Mouse (Mus musculus) embryonic facial prominence, embryonic 12.5 days (tissue): ENCODE data around the gene Megf11. TPM values are rescaled to one million over a fixed set of nuclear protein-coding genes. Genes with fewer than 3 reads are reported as not detected.
"Not testable (repeated sequence)": the region's sequence is repeated elsewhere in the genome, so short reads cannot be mapped to it uniquely, and the experiment has no call there.

ENCODE experiments used
- ATAC-seq: fragments of 200-750 bp; cut with Nextera tagmentation; 2 replicates; pipeline ENCODE4 v1.8.0; 2017; ENCODE audit not compliant: insufficient number of reproducible peaks, insufficient read depth, low FRiP score, low TSS enrichment
- H3K27ac ChIP-seq: fragments of 300-500 bp; sonication (generic); 2 replicates; pipeline ENCODE4 v1.5.1; 2016; ENCODE audit warnings: mild to moderate bottlenecking
- H3K27me3 ChIP-seq: fragments of 300-500 bp; sonication (generic); 2 replicates; pipeline ENCODE4 v1.6.1; 2016; ENCODE audit warnings: mild to moderate bottlenecking, moderate library complexity
- H3K36me3 ChIP-seq: fragments of 300-500 bp; sonication (generic); 2 replicates; pipeline ENCODE4 v1.6.1; 2016; ENCODE audit warnings: mild to moderate bottlenecking
- H3K4me1 ChIP-seq: fragments of 300-500 bp; sonication (generic); 2 replicates; pipeline ENCODE4 v1.6.1; 2016
- H3K4me2 ChIP-seq: fragments of 300-500 bp; sonication (generic); replicated peaks from 2 replicates; pipeline ENCODE4 v1.6.1; 2016; ENCODE audit warnings: mild to moderate bottlenecking, moderate library complexity
- H3K4me3 ChIP-seq: fragments of 300-500 bp; sonication (generic); 2 replicates; pipeline ENCODE4 v1.5.1; 2016; ENCODE audit warnings: mild to moderate bottlenecking
- H3K9ac ChIP-seq: fragments of 300-500 bp; sonication (generic); 2 replicates; pipeline ENCODE4 v1.6.1; 2016; ENCODE audit warnings: mild to moderate bottlenecking, moderate library complexity
- H3K9me3 ChIP-seq: fragments of 300-500 bp; sonication (generic); 2 replicates; pipeline ENCODE4 v1.6.1; 2016; ENCODE audit warnings: mild to moderate bottlenecking, moderate library complexity
- WGBS: fragments of 180-500 bp; shearing (Covaris S2); methylation state at CpG from one replicate; pipeline ENCODE4 v1.1.7; 2016; 5-methylcytosine and 5-hydroxymethylcytosine counted together
- polyA plus RNA-seq: library from polyadenylated mRNA; unstranded; fragments of >200 nt; fragmentation: Nextera tagmentation; extraction: Ambion mirVana; gene quantifications from 2 replicates; pipeline ENCODE4 v1.2.1, GENCODE M21; 2016

The Megf11 gene
- polyA plus RNA-seq, 1 experiment from 2014 or later = 1.2 TPM

- no peaks in the 10 kb centered on the region for H3K27me3 ChIP-seq
- H3K4me3 ChIP-seq = no peak overlapping the region
- WGBS = 87% methylated on average over 1 of the region's 1 CpGs
- H3K4me1 ChIP-seq = no peaks in the 10 kb centered on the region
- no peak overlapping the region for H3K4me2 ChIP-seq
- no peaks in the 10 kb centered on the region for H3K9me3 ChIP-seq
- no peak overlapping the region for H3K27ac ChIP-seq
- peaks cover 20% of the 10 kb centered on the region; the same call in 1 of the 2 replicates for H3K36me3 ChIP-seq
- no peak overlapping the region for H3K9ac ChIP-seq
- ATAC-seq = no peak
Observed at GRCm38 (mm10) chr9:64698586-64698985, 313.2 kb downstream of the Megf11 start.

- Histone ChIP-seq H3K4me1 (no peaks in the 10 kb centered on the region), H3K9ac (no peak overlapping the region), H3K4me3 (no peak overlapping the region), H3K27me3 (no peaks in the 10 kb centered on the region), H3K4me2 (no peak overlapping the region), H3K9me3 (no peaks in the 10 kb centered on the region), H3K36me3 (peaks cover 5% of the 10 kb centered on the region; the same call in 1 of the 2 replicates), H3K27ac (no peak overlapping the region)
- WGBS = 84% methylated on average over 4 of the region's 4 CpGs
- no peak for ATAC-seq
Observed at GRCm38 (mm10) chr9:64700451-64701311, 315.3 kb downstream of the Megf11 start.

GRCm38 (mm10) chr9:64701651-64702050, 316.2 kb downstream of the Megf11 start:
- Histone ChIP-seq H3K27ac (no peak overlapping the region), H3K9me3 (no peaks in the 10 kb centered on the region), H3K36me3 (peaks cover 5% of the 10 kb centered on the region; the same call in 1 of the 2 replicates), H3K4me1 (no peaks in the 10 kb centered on the region), H3K27me3 (no peaks in the 10 kb centered on the region), H3K4me2 (no peak overlapping the region), H3K9ac (no peak overlapping the region), H3K4me3 (no peak overlapping the region)
- WGBS = 94% methylated on average over 1 of the region's 1 CpGs
- no peak for ATAC-seq

GRCm38 (mm10) chr9:64702391-64702790, 317.0 kb downstream of the Megf11 start:
- H3K4me2 ChIP-seq = no peak overlapping the region
- no peak overlapping the region for H3K9ac ChIP-seq
- no peaks in the 10 kb centered on the region for H3K9me3 ChIP-seq
- H3K27ac ChIP-seq = no peak overlapping the region
- peaks cover 5% of the 10 kb centered on the region; the same call in 1 of the 2 replicates for H3K36me3 ChIP-seq
- H3K4me1 ChIP-seq = no peaks in the 10 kb centered on the region
- no peak for ATAC-seq
- no peak overlapping the region for H3K4me3 ChIP-seq
- no peaks in the 10 kb centered on the region for H3K27me3 ChIP-seq

- H3K9me3 ChIP-seq = no peaks in the 10 kb centered on the region
- H3K36me3 ChIP-seq = peaks cover 5% of the 10 kb centered on the region; the same call in 1 of the 2 replicates
- H3K4me2 ChIP-seq = no peak overlapping the region
- no peak overlapping the region for H3K27ac ChIP-seq
- ATAC-seq = no peak
- no peak overlapping the region for H3K9ac ChIP-seq
- WGBS = 66% methylated on average over 2 of the region's 2 CpGs
- no peaks in the 10 kb centered on the region for H3K27me3 ChIP-seq
- H3K4me1 ChIP-seq = no peaks in the 10 kb centered on the region
- H3K4me3 ChIP-seq = no peak overlapping the region
Observed at GRCm38 (mm10) chr9:64702937-64703336, 317.5 kb downstream of the Megf11 start.

GRCm38 (mm10) chr9:64703420-64703965, 318.1 kb downstream of the Megf11 start:
- Histone ChIP-seq H3K36me3 (peaks cover 9% of the 10 kb centered on the region; the same call in 1 of the 2 replicates), H3K4me1 (no peaks in the 10 kb centered on the region), H3K9ac (no peak overlapping the region), H3K4me2 (no peak overlapping the region), H3K27ac (no peak overlapping the region), H3K9me3 (no peaks in the 10 kb centered on the region), H3K4me3 (no peak overlapping the region), H3K27me3 (no peaks in the 10 kb centered on the region)
- no peak for ATAC-seq

- no peak overlapping the region for H3K27ac ChIP-seq
- no peak overlapping the region for H3K4me2 ChIP-seq
- H3K27me3 ChIP-seq = no peaks in the 10 kb centered on the region
- H3K4me1 ChIP-seq = no peaks in the 10 kb centered on the region
- ATAC-seq = no peak
- 83% methylated on average over 5 of the region's 5 CpGs for WGBS
- no peak overlapping the region for H3K9ac ChIP-seq
- H3K9me3 ChIP-seq = no peaks in the 10 kb centered on the region
- no peak overlapping the region for H3K4me3 ChIP-seq
- peaks cover 12% of the 10 kb centered on the region; the same call in 1 of the 2 replicates for H3K36me3 ChIP-seq
Observed at GRCm38 (mm10) chr9:64704073-64704840, 318.8 kb downstream of the Megf11 start.

GRCm38 (mm10) chr9:64710291-64710690, 324.9 kb downstream of the Megf11 start:
- not testable (repeated sequence) for H3K9ac ChIP-seq, ATAC-seq, H3K4me3 ChIP-seq, H3K4me2 ChIP-seq, H3K27ac ChIP-seq, H3K4me1 ChIP-seq, H3K27me3 ChIP-seq, H3K36me3 ChIP-seq, H3K9me3 ChIP-seq
- WGBS = 88% methylated on average over 2 of the region's 5 CpGs

GRCm38 (mm10) chr9:64719526-64720163, 334.2 kb downstream of the Megf11 start:
- no peak for ATAC-seq
- no peaks in the 10 kb centered on the region for H3K4me1 ChIP-seq
- no peak overlapping the region for H3K4me2 ChIP-seq
- no peak overlapping the region for H3K27ac ChIP-seq
- whole genome bisulfite sequencing = 69% methylated on average over 5 of the region's 5 CpGs
- H3K36me3 ChIP-seq = peaks cover 12% of the 10 kb centered on the region
- no peaks in the 10 kb centered on the region for H3K9me3 ChIP-seq
- no peaks in the 10 kb centered on the region for H3K27me3 ChIP-seq
- no peak overlapping the region for H3K4me3 ChIP-seq
- H3K9ac ChIP-seq = no peak overlapping the region

- no peak for ATAC-seq
Observed at GRCm38 (mm10) chr9:64726454-64726853, 341.0 kb downstream of the Megf11 start.

GRCm38 (mm10) chr9:64731029-64731560, 345.7 kb downstream of the Megf11 start:
- WGBS = 86% methylated on average over 3 of the region's 3 CpGs
- H3K9me3 ChIP-seq = no peaks in the 10 kb centered on the region
- no peak overlapping the region for H3K9ac ChIP-seq
- H3K4me2 ChIP-seq = no peak overlapping the region
- H3K27me3 ChIP-seq = no peaks in the 10 kb centered on the region
- H3K36me3 ChIP-seq = peaks cover 17% of the 10 kb centered on the region
- no peak overlapping the region for H3K27ac ChIP-seq
- ATAC-seq = no peak
- H3K4me3 ChIP-seq = no peak overlapping the region
- peaks cover 1% of the 10 kb centered on the region; the same call in 1 of the 2 replicates for H3K4me1 ChIP-seq

More at GRCm38 (mm10) chr9:64726454-64726853, 341.0 kb downstream of the Megf11 start:
- H3K4me1 ChIP-seq = no peaks in the 10 kb centered on the region
- 95% methylated on average over 5 of the region's 5 CpGs for WGBS
- no peak overlapping the region for H3K4me3 ChIP-seq
- no peak overlapping the region for H3K27ac ChIP-seq
- H3K9ac ChIP-seq = no peak overlapping the region
- H3K4me2 ChIP-seq = no peak overlapping the region
- no peaks in the 10 kb centered on the region for H3K9me3 ChIP-seq
- no peaks in the 10 kb centered on the region for H3K27me3 ChIP-seq
- peaks cover 36% of the 10 kb centered on the region for H3K36me3 ChIP-seq
